Mouse (Mus musculus) splenic B cell, adult 2 months (primary cell): ENCODE measurements around the gene Maco1.

ENCODE experiments used
- DNase-seq: peaks from one replicate; pipeline ENCODE4 v3.0.0-alpha.2; 2011; ENCODE audit warnings: low read depth, low spot score
- H3K27me3 ChIP-seq: 2 replicates; pipeline ENCODE4 v1.6.1; 2012; ENCODE audit warnings: mild to moderate bottlenecking, low read length, moderate library complexity, mixed read lengths; ENCODE audit not compliant: control insufficient read depth, poor library complexity, insufficient read depth, severe bottlenecking
- H3K36me3 ChIP-seq: 2 replicates; pipeline ENCODE4 v1.6.1; 2012; ENCODE audit warnings: mild to moderate bottlenecking, low read length, moderate library complexity, mixed read lengths; ENCODE audit not compliant: control insufficient read depth, poor library complexity, insufficient read depth, severe bottlenecking

Maco1 gene

DNA sequence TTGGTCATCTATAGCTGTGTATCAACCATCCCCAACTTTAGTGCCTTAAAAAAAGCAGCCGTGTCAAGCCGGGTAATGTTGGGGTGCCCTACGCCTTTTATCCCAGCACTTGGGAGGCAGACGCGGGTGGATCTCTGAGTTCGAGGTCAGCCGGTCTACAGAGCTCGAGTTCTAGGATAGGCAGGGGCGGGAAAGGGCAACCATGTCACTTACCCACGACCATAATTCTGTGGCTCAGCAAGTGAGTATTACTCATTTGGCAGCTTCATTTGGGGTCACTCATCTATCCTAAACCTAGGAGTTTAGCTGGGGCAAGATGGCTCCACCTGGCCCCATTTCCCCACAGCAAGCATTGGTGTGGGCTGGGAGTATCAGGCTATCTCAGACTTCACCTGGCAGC is 14.9 kb upstream of the Maco1 start:
- DNase-seq: no peak
- Histone ChIP-seq H3K36me3 (no peaks in the 10 kb centered on the region), H3K27me3 (peaks cover 2% of the 10 kb centered on the region; the same call in 1 of the 2 replicates)

DNA sequence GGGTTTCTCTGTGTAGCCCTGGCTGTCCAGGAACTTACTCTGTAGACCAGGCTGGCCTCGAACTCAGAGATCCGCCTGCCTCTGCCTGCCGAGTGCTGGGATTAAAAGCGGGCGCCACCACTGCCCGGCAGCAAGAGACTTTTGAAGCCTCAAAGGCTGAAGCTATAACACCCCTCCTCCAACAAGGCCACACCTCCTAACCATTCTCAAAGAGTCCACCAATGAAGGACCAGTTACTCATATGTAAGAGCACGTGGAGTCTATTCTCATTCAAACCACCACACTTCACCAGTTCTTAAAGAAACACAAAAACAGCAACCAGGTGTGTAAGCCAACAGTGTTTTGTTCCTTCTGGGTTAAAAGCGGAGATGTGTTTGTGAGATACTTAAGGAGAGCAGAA is 14.5 kb upstream of the Maco1 start:
- no peak for DNase-seq
- H3K36me3 ChIP-seq: no peaks in the 10 kb centered on the region
- H3K27me3 ChIP-seq: peaks cover 2% of the 10 kb centered on the region; the same call in 1 of the 2 replicates

DNA sequence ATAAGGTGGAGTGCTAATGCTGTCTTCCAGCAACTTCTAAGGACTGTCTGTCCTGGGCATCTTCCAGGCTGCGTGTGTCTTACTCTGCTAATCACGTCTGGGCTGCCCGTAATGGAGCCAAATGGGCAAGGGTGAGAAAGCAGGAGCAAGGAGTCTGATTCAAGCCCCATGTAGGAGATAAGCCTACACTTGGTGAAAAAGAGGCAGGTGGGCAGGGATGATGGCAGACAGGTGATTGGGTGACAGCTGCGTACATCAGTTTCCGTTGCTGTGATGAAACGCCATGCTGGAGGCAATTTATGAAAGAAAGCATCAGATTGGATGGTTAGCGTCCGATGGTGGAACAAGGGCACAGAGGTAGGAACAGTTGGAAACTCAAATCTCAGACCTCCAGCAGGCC is 14.1 kb upstream of the Maco1 start:
- DNase-seq: no peak
- no peaks in the 10 kb centered on the region for H3K36me3 ChIP-seq
- H3K27me3 ChIP-seq: peaks cover 2% of the 10 kb centered on the region; the same call in 1 of the 2 replicates

DNA sequence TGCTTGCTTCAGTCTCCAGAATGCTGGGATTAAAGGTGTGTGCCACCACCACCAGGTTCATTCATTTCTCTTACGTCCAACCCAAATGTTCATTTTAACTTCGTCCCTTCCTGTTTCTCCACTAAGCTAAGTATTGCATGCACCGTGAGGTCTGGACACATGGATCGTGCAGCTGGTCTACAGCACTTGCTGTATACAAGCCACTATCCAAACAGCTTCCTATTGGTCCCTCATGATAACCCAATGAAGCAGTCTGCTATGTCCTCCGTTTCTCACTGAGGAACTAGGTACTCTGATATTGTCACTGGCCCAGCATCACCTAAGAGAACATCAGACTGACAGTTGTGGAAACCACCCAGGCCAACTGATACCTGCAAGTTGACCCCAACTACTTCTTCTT is 12.6 kb upstream of the Maco1 start:
- H3K27me3 ChIP-seq: peaks cover 2% of the 10 kb centered on the region; the same call in 1 of the 2 replicates
- no peak for DNase-seq
- H3K36me3 ChIP-seq: no peaks in the 10 kb centered on the region

DNA sequence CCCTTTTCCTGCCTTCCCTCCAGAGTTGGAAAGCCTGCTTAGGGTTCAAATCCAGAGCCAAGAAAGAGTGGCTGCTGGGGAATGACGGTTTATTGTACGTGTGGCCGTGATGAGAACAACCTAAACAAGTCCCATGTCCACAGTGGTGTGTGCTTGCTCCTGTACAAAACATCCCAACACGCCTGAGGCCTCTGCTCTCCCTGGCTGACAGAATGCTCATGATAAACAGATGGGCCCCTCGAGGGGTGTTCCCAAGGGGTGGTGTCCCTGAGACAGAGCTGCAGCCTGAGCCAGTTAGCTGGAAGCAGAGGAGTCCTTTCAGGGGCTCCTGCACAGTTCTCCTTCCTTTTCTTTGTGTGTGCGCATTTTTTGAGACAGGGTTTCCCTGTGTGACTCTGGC is 12.2 kb upstream of the Maco1 start:
- H3K27me3 ChIP-seq: peaks cover 2% of the 10 kb centered on the region; the same call in 1 of the 2 replicates
- no peak for DNase-seq
- H3K36me3 ChIP-seq: no peaks in the 10 kb centered on the region

DNA sequence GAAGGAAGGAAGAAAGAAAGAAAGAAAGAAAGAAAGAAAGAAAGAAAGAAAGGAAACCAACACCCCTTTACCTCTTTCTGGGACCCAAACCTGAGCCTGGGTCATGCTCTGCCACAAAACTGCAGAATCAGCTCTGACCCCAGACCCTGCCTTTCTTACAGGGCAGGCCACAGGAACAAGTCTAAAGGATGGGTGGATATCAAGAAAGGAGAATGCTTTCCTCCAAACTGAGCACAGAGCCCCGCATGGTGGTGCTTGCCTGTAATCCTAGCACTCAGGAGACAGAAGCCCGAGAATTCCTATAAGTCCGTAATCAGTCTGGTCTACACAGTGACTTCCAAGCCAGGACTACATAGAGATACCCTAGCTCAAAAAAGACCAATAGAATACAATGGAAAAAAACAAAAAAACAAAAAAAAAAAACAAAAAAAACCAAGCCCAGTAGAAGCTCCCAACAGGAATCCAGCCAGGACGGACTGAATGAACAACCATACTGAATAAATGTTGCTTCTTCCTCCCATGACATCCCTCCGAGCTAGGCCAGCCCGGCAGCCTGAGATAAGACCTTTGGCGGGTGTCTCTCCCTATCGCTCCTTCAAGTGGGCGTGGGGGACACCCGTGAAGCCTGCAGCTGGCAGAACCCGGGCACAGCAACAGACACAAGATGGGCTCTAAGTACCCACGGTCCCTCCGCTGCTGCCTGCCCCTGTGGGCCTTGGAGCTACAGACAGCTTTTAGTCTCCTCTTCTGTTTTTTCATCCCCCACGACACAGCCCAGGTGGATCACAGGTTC is 11.0 kb upstream of the Maco1 start, which contains the start of gene Rhd:
Gene Rhd (plus strand): TSS at position 600 of the 793 bp plus-strand sequence.
- DNase-seq: no peak
- Histone ChIP-seq H3K36me3 (no peaks in the 10 kb centered on the region), H3K27me3 (peaks cover 2% of the 10 kb centered on the region; the same call in 1 of the 2 replicates)

DNA sequence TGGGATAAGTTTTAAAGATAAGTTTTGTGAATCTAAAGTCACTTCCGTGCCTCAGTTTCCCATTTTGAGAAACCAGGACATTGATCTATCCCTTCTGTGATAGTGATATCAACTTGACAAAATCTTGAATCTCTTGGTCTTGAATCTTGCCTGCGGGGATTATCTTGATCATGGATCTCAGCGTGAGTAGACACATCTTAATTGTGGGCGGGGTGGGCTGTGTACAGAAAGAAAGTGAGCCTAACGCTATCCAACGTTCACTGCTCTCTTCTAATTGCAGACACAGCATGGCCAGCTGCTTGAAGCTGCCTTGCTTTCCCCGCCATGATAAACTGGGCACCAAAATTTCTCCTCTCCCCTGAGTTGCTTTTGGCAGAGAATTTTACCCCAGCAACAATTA is 9.9 kb upstream of the Maco1 start:
- no peak for DNase-seq
- no peaks in the 10 kb centered on the region for H3K36me3 ChIP-seq
- 0 out of 2 replicates have a peak, but pooled peaks cover under 1% of the 10 kb centered on the region for H3K27me3 ChIP-seq

DNA sequence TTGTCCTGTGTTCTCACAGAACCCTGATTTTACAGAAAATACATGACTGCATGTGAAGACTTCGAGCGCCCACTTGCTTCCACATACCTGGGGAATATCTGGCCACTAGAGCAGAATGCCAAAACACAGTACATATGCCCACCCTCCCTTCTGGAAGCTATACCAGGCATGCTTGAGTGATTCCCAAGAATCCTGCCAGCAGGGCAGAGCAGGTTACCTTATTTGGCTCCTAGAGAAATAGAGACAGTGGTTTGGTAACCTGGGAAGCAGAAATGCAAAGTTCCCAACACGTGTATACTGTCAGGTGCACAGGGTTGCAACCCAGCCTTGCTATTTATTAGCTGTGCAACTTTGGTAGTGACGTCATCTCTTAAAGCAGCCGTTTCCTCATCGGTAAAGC is 8.7 kb upstream of the Maco1 start:
- H3K27me3 ChIP-seq: no peaks in the 10 kb centered on the region
- DNase-seq: no peak
- H3K36me3 ChIP-seq: no peaks in the 10 kb centered on the region

DNA sequence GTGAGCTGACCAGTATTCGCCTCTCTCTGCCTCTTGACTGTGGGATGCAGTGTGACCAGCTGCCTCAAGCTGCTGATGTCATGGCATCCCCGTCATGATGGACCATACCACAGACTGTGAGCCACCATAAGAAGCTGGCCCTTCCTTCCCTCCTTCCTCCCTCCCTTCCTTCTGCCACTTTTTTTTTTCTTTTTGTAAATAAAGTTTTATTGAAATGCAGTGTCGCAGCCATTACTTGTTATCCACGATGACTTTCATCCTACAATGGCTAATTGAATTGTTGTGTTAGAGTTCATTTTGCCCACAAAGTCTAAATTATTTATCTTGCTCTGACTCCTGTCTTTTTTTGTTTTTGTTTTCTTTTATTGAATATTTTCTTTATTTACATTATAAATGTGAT is 5.3 kb upstream of the Maco1 start:
- no peak for DNase-seq
- H3K27me3 ChIP-seq: no peaks in the 10 kb centered on the region
- no peaks in the 10 kb centered on the region for H3K36me3 ChIP-seq

DNA sequence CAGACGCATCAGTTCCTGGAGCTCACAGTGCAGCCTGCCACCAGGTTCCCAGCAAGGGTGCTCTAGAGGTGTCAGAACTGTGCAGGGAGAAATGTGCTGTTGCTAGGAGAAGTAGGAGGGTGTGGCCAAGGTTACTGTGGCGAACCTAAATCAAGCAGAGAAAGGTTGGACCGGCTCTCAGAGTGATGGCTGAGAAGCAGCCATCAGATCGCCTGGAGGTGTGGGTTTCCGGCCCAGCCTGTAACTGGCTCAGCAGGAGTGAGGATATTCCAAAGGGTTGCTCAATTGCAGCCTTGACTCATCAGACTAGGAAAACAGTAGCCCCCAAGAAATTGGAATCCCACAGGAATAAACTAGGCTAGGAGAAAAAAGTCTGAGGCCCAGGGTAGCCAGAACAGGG is 3.4 kb upstream of the Maco1 start:
- no peak for DNase-seq
- no peaks in the 10 kb centered on the region for H3K27me3 ChIP-seq

DNA sequence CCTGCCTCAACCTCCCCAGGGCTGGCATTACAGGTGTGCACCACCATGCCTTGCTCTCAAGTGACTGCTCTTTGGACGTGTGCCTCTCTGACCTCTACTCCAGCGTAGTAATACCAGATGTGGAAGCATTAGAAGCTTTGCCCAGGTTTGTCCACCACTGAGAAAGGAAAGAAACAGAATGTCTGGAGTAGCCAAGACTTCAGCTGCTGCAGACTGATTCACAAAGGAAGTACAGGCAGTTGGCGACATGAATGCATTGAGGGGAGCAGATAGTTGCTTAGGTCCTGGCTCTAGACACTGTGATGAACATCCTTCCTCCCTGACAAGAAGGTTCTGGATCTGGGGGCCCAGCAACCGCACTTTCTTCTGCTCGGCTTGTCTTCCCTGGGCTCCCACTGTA is 2.9 kb upstream of the Maco1 start:
- no peak for DNase-seq
- no peaks in the 10 kb centered on the region for H3K27me3 ChIP-seq
- no peaks in the 10 kb centered on the region for H3K36me3 ChIP-seq

More for the DNA sequence above, 3.4 kb upstream of the Maco1 start:
- H3K36me3 ChIP-seq: no peaks in the 10 kb centered on the region

DNA sequence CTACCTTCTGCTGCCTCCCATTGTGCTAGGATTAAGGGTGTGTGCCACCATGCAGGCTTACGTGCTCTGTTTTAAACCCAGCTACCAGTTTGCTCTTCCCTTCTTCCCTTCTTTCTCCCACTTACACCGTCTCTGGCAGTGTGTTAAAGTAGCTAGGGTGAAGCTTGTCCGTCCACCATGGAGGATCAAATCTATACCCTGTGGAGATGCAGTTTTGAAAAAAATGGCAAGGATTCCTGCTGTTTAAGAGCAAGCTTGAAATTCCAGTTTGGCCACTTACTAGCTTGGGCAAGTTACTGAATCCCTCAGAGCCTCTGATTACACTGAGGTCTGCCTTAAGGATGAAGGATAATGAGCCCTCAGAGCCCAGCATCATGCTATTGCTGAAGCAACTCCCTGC is 2.2 kb upstream of the Maco1 start:
- no peaks in the 10 kb centered on the region for H3K36me3 ChIP-seq

DNA sequence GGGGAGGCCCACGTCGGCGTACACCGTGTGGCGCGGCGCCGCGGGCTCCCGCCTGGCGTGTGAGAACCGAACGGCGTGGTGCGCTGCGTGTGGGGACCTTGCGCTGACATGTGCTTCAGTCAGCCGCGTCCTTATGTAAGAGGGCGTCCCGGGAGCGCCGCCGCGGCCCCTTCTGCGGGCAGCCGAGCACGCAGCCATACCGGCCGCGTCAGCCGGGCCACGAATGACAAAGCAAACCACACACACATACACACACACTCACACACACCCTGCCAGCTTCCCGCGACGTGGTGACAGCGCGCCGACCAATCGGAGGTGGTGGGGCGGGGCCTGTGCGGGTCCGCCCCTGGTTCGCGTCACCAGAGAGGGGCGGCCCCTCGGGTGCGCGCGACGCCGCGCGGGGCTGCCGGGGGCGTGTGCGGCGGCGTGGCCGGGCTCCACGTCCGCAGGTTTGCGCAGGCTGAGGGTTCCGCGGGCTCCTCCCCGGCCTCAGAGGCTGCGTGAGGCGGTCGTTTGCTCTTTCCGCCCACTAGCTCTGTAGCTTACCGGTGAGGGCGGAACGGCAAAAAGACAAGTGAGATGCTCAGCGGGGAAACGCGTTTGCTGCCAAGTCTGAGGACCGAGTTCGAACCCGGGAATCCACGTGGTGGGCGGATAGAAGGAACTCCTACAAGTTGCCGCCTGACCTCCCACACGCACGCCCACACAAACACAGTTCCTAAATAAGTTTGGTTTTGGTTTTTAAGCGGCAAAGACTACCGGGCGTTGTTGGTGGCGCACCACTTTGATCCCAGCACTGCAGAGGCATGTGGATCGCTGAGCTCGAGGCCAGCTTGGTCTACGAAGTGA is 716 bp upstream of the Maco1 start:
- peak; percentile 96 for DNase-seq

More for the DNA sequence above, 2.2 kb upstream of the Maco1 start:
- DNase-seq: no peak
- H3K27me3 ChIP-seq: no peaks in the 10 kb centered on the region

DNA sequence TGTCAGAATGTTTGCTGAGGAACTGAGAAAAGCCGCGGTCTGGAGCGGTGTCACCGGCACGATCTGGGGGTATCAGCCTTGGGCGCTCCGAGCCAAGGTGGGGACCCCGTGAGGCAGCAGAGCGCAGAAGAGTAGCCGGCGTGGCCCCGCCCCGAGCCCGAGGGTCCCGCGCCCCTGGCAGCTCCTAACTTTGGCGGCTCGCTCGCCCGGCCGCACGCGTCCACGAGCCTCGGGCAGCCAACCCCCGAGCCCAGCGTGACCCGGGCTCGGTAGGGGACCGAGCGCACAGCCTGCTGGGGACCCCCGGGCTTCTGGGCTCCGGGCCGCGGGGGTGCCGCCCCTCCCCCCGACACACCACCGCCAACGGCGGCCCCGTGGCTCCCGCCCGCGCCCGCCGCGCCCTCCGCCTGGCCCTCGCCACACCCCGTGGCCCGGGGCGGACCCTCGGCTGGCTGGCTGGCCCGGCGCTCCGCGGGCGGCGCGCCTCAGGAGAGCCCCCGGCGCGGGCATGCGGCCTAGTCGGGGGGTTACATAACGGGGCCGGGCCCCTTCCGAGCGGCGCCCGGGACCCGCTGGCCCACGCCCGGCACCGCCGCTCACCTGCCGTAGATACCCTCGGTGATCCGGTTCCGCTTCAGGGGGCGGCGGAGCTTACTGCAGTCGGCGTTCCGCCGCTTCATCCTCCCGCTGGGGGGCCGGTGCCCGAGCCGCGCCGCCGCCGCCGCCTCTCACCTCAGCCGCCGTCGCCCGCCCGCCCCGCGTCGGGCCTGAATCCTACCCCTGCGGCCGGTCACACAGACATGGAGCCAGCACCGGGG is 498 bp downstream of the Maco1 start:
- Histone ChIP-seq H3K27me3 (no peaks in the 10 kb centered on the region), H3K36me3 (no peaks in the 10 kb centered on the region)
- DNase-seq: peak; percentile 60

More for the DNA sequence above, 716 bp upstream of the Maco1 start:
- no peaks in the 10 kb centered on the region for H3K27me3 ChIP-seq
- H3K36me3 ChIP-seq: no peaks in the 10 kb centered on the region
